Mouse (Mus musculus): ENCODE results near the gene Nipal1. TPM values are rescaled to one million over a fixed set of nuclear protein-coding genes. Genes with fewer than 3 reads are reported as not detected.

Gene Nipal1
- total and polyA plus RNA-seq, 3 experiments = 0.05 TPM; not detected in 2

DNA sequence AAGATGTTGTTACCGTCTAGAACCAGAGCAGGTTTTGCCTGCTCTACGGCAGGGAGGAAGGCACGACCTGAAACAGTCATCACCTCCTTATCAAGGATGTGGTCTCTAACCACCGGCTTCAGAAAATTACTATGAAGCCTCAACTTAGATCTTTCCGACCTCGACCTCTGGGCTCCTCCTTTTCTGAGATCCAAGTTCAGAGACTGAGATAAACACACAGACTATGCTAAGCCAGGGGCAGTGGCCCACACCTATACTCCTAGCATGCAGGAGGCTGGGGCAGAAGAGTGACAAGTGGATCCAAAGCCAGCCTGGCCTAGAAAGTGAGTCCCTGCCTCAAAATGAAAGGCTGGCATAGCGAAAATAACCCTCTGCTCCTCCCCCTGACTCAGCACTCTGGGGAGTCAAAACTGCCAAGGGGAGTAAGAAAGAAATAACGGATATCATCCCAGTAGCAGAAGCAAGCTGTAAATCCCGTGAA is 12.8 kb upstream of the Nipal1 start:
- Histone ChIP-seq H3K4me3 (ENCODE audit: low read depth, low read length) (no peak overlapping the region), H3K9me3 (replicated peaks) (no peaks in the 10 kb centered on the region), H3K4me1 (ENCODE audit: insufficient read depth, low read depth, low read length) (peaks cover 4% of the 10 kb centered on the region; the same call in 1 of the 2 replicates), H3K36me3 (replicated peaks) (no peaks in the 10 kb centered on the region), H3K27me3 (ENCODE audit: insufficient read depth, low read length) (peaks cover 8% of the 10 kb centered on the region; the same call in 1 of the 2 replicates)
- TF ChIP-seq GATA1 (IDR thresholded peaks at IDR 0.05; ENCODE audit: borderline replicate concordance, low read length) = no peak
- no peak for TF ChIP-seq TAL1 (conservative IDR thresholded peaks at IDR 0.05; ENCODE audit: low read depth, low read length)
- no peak for TF ChIP-seq GATA2 (IDR thresholded peaks at IDR 0.05; ENCODE audit: borderline replicate concordance, low read depth, low read length)
- no peak for TF ChIP-seq POLR2AphosphoS5 (IDR thresholded peaks at IDR 0.05; ENCODE audit: insufficient replicate concordance, low read depth, low read length)
- ATAC-seq (ENCODE audit: extremely low read depth, insufficient number of reproducible peaks, low FRiP score, poor library complexity, severe bottlenecking) (no peak), DNase-seq (ENCODE audit: low spot score) (no peak)

- H3K9me3 ChIP-seq (replicated peaks) = no peaks in the 10 kb centered on the region
- no peak for DNase-seq (ENCODE audit: low spot score)
- no peak overlapping the region for H3K4me3 ChIP-seq (ENCODE audit: low read depth, low read length)
- H3K27me3 ChIP-seq (ENCODE audit: insufficient read depth, low read length) = peaks cover 8% of the 10 kb centered on the region; the same call in 1 of the 2 replicates
- ATAC-seq (ENCODE audit: extremely low read depth, insufficient number of reproducible peaks, low FRiP score, poor library complexity, severe bottlenecking) = no peak
- TF ChIP-seq GATA2 (IDR thresholded peaks at IDR 0.05; ENCODE audit: borderline replicate concordance, low read depth, low read length) = no peak
- no peak for TF ChIP-seq POLR2AphosphoS5 (IDR thresholded peaks at IDR 0.05; ENCODE audit: insufficient replicate concordance, low read depth, low read length)
- no peak for TF ChIP-seq GATA1 (IDR thresholded peaks at IDR 0.05; ENCODE audit: borderline replicate concordance, low read length)
- no peak for TF ChIP-seq CTCF (IDR thresholded peaks at IDR 0.05; ENCODE audit: low read depth, low read length)
- no peak for TF ChIP-seq TAL1 (conservative IDR thresholded peaks at IDR 0.05; ENCODE audit: low read depth, low read length)
- peaks cover 4% of the 10 kb centered on the region; the same call in 1 of the 2 replicates for H3K4me1 ChIP-seq (ENCODE audit: insufficient read depth, low read depth, low read length)
- no peaks in the 10 kb centered on the region for H3K36me3 ChIP-seq (replicated peaks)
These were observed 11.5 kb upstream of the Nipal1 start for GRCm38 (mm10) chr5:72636122-72636521.

GRCm38 (mm10) chr5:72636576-72636975 is 11.0 kb upstream of the Nipal1 start:
- H3K36me3 ChIP-seq (replicated peaks) = no peaks in the 10 kb centered on the region
- H3K4me3 ChIP-seq (ENCODE audit: low read depth, low read length) = no peak overlapping the region
- DNase-seq (ENCODE audit: low spot score) (no peak), ATAC-seq (ENCODE audit: extremely low read depth, insufficient number of reproducible peaks, low FRiP score, poor library complexity, severe bottlenecking) (no peak)
- peaks cover 4% of the 10 kb centered on the region; the same call in 1 of the 2 replicates for H3K4me1 ChIP-seq (ENCODE audit: insufficient read depth, low read depth, low read length)
- H3K9me3 ChIP-seq (replicated peaks) = no peaks in the 10 kb centered on the region
- H3K27me3 ChIP-seq (ENCODE audit: insufficient read depth, low read length) = peaks cover 8% of the 10 kb centered on the region; the same call in 1 of the 2 replicates
- TF ChIP-seq CTCF (IDR thresholded peaks at IDR 0.05; ENCODE audit: low read depth, low read length) = no peak
- TF ChIP-seq POLR2AphosphoS5 (IDR thresholded peaks at IDR 0.05; ENCODE audit: insufficient replicate concordance, low read depth, low read length) = no peak
- no peak for TF ChIP-seq GATA1 (IDR thresholded peaks at IDR 0.05; ENCODE audit: borderline replicate concordance, low read length)
- TF ChIP-seq GATA2 (IDR thresholded peaks at IDR 0.05; ENCODE audit: borderline replicate concordance, low read depth, low read length) = no peak
- TF ChIP-seq TAL1 (conservative IDR thresholded peaks at IDR 0.05; ENCODE audit: low read depth, low read length) = no peak

- Histone ChIP-seq H3K4me3 (ENCODE audit: low read depth, low read length) (no peak overlapping the region), H3K27me3 (ENCODE audit: insufficient read depth, low read length) (peaks cover 5% of the 10 kb centered on the region; the same call in 1 of the 2 replicates), H3K9me3 (replicated peaks) (no peaks in the 10 kb centered on the region), H3K4me1 (ENCODE audit: insufficient read depth, low read depth, low read length) (0 out of 2 replicates have a peak, but pooled peaks cover 1% of the 10 kb centered on the region), H3K36me3 (replicated peaks) (no peaks in the 10 kb centered on the region)
- DNase-seq (ENCODE audit: low spot score) (no peak), ATAC-seq (ENCODE audit: extremely low read depth, insufficient number of reproducible peaks, low FRiP score, poor library complexity, severe bottlenecking) (no peak)
- TF ChIP-seq POLR2AphosphoS5 (IDR thresholded peaks at IDR 0.05; ENCODE audit: insufficient replicate concordance, low read depth, low read length) (no peak), CTCF (IDR thresholded peaks at IDR 0.05; ENCODE audit: low read depth, low read length) (no peak)
These were observed 7.5 kb upstream of the Nipal1 start for GRCm38 (mm10) chr5:72640072-72640471.

DNA sequence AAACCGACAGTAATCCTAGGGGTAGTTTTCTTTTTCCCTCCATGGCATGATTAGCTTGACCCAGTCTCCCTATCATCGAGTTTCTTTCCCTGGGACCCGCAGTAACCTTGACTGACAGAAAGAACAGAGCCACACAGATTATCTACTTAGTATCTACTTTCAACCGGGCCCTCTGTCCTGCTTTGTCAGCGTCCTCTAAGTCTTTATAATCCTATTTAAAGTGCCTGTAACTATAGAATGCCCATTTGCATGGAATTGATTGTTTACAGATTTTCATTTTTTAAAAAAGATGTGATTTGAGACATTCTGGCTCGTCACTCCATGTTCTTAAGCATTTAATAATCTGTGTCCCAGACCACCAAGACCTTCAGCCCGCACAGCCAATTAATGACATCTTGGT is 3.9 kb upstream of the Nipal1 start:
- DNase-seq (ENCODE audit: low spot score) = no peak
- H3K36me3 ChIP-seq (replicated peaks) = no peaks in the 10 kb centered on the region
- no peak for ATAC-seq (ENCODE audit: extremely low read depth, insufficient number of reproducible peaks, low FRiP score, poor library complexity, severe bottlenecking)
- TF ChIP-seq CTCF (IDR thresholded peaks at IDR 0.05; ENCODE audit: low read depth, low read length) (no peak), GATA1 (IDR thresholded peaks at IDR 0.05; ENCODE audit: borderline replicate concordance, low read length) (no peak), POLR2AphosphoS5 (IDR thresholded peaks at IDR 0.05; ENCODE audit: insufficient replicate concordance, low read depth, low read length) (no peak), TAL1 (conservative IDR thresholded peaks at IDR 0.05; ENCODE audit: low read depth, low read length) (no peak), GATA2 (IDR thresholded peaks at IDR 0.05; ENCODE audit: borderline replicate concordance, low read depth, low read length) (no peak)
- H3K4me3 ChIP-seq (ENCODE audit: low read depth, low read length) = no peak overlapping the region
- H3K27me3 ChIP-seq (ENCODE audit: insufficient read depth, low read length) = peaks cover 16% of the 10 kb centered on the region
- no peaks in the 10 kb centered on the region for H3K9me3 ChIP-seq (replicated peaks)
- peaks cover 13% of the 10 kb centered on the region for H3K4me1 ChIP-seq (ENCODE audit: insufficient read depth, low read depth, low read length)

- no peaks in the 10 kb centered on the region for H3K9me3 ChIP-seq (replicated peaks)
- no peak for DNase-seq (ENCODE audit: low spot score)
- peaks cover 13% of the 10 kb centered on the region for H3K4me1 ChIP-seq (ENCODE audit: insufficient read depth, low read depth, low read length)
- H3K36me3 ChIP-seq (replicated peaks) = no peaks in the 10 kb centered on the region
- peaks cover 17% of the 10 kb centered on the region for H3K27me3 ChIP-seq (ENCODE audit: insufficient read depth, low read length)
- ATAC-seq (ENCODE audit: extremely low read depth, insufficient number of reproducible peaks, low FRiP score, poor library complexity, severe bottlenecking) = no peak
- TF ChIP-seq CTCF (IDR thresholded peaks at IDR 0.05; ENCODE audit: low read depth, low read length) (no peak), GATA2 (IDR thresholded peaks at IDR 0.05; ENCODE audit: borderline replicate concordance, low read depth, low read length) (no peak), POLR2AphosphoS5 (IDR thresholded peaks at IDR 0.05; ENCODE audit: insufficient replicate concordance, low read depth, low read length) (no peak), GATA1 (IDR thresholded peaks at IDR 0.05; ENCODE audit: borderline replicate concordance, low read length) (no peak), TAL1 (conservative IDR thresholded peaks at IDR 0.05; ENCODE audit: low read depth, low read length) (no peak)
- no peak within 1 kb of the TSS for H3K4me3 ChIP-seq (ENCODE audit: low read depth, low read length)
These were observed 3.4 kb upstream of the Nipal1 start, which contains the start of gene Cnga1 for GRCm38 (mm10) chr5:72644175-72644574. Cnga1 (minus strand) TSS chr5:72644275.

Measured in G1E (cell line).